Mouse (Mus musculus): ENCODE measurements around the gene Ccdc24.

Gene Ccdc24

DNA sequence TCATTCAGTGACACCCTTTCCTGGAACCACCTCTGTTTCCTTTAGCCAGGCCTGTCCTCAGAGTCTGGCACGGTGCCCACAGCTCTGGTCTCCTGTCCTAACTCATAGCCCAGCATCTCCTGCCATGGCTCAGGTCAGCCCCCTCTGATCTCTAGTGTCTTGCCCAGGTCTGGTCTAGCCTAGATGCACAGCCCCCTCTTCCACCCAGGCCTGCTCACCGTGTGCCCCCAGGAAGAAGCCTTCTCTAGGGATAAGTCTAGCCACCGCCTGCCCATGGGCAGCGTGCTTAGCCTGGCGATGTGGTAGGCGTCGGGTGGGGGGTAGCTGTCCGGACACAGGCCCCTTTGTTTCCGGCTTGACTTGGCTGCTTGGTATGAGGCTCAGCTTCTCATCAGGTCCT, 17.2 kb downstream of the Ccdc24 start:
- no peak for DNase-seq (ENCODE audit: low read depth, low spot score)

DNA sequence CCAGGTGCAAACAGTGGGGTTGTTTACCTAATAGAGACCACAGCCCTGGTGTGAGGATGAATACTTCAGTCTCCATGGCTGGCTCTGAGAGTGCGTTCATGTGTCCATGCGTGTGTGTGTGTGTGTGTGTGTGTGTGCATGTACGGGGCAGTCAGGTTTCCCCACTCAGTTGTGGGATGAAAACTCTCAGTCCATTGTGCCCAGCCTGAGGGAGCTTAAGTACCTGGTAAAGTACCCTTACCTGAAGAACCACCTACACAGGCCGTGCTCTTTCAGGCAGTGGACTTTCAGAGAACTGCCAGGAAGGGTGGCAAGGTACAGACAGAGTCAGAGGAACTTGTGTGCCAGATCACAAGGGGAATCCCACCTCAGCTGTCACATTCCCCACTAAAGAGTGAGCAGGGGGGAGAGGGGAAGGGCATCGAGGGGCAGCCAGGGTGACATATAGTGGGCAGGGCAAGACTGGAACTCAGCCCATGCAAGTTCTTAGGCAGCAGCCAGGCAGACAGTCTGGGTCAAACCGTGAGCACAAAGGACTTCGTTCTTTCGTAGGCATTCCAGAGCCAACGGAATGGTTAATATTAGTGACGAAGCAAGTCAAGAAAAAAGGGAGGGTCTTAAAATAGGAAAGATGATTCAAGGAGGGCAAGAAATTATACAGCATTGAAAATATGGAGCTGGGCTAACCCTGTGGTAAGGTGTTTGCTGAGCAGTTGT, 20.0 kb downstream of the Ccdc24 start:
- DNase-seq (ENCODE audit: low read depth, low spot score): no peak

DNA sequence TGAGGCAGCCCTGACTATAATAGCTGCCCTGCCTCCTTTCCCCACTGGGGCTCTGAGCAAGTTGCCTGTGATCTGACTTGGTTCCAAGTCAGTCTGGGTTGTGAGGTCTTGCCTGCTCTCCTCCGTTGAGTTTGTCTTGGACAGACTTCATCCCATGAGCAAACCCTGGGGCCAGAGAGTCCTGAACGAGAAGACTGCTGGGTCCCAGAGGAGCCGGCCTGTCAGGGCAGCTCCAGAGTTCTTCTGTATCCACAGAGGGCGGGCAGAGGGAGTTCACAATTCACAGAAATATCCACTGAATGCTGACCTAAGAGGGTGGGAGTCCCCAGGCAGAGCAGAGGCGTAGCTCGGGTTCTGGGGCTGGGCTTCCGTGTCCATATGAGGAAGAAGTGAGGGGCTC, 21.5 kb downstream of the Ccdc24 start:
- DNase-seq (ENCODE audit: low read depth, low spot score): no peak

DNA sequence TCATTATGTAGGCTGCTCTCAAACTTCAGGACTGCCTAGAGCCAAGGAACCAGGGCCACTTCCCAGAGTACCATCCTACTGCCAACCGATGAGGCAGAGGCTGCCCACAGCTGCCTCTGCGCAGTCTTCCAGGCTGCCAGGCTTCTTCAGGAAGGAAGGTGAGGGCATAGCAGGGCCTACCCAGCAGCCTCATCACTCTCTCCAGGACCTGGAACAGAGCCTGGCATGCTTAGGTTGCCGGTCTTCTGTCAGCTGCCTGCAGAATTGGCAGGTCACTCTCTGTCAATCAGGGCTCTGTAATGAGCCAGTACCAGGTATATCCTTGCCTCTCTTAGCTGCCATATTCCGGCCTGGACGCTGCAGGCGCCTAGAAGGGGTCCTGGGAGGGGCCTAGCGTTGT, 22.2 kb downstream of the Ccdc24 start:
- DNase-seq (ENCODE audit: low read depth, low spot score): no peak

DNA sequence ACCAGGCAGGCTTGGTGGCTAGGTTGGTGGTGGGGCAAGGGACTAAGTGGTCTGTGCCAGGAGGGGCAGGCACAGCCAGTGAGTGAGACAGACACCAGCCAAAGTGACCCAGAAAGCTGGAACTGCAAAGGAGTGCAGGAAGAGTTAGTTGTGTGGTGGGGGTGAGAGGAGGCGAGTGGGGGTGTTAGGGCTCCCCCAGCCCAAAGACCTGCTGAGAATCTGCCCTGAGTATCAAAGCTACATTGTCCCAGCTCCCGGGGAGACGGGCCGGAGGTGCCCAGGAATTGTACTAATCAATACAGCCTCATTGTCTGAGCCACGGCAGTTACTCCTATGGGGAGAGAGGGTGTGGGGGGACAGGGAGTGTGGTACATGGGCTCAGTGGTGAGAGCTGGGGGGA, 22.9 kb downstream of the Ccdc24 start:
- DNase-seq (ENCODE audit: low read depth, low spot score): no peak

DNA sequence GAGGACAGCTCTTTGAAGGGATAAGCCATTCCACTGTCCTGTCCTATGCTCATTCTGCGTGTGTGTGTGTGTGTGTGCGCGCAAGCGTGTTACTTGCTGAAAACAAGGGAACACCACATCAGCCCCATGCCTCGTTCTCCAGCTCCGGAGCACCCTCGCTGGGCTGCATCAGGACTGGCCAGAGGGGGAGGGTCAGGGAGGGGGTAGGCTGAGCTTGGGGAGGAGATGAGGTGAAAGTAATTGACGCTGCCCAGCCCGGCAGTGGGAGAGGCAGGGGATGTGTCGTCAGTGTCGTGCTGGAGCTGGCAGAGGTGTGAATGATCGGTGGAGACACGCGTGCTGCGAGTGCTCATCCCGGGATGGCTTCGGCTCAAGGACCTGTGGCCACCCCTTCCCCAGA, 23.3 kb downstream of the Ccdc24 start:
- DNase-seq (ENCODE audit: low read depth, low spot score): no peak

DNA sequence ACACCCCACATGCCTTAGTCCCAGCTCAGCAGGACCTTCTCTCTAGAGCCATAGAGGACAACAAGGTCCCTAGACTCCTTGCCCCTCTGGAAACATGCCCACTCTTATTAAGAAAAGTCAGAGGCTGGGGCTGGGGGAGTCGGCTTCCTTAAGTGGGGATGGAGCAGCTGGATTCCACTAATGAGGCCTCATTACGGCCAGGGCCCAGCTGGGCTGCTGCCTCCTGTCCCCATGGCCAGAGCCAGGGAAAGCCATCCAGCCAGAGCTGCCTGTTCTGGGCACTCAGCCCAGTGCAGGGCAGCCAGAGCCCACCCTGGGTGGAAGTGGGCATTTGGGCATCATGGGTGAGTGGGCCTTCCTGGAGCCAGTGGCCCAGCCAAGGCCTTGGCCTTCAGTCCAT, 25.3 kb downstream of the Ccdc24 start:
- no peak for DNase-seq (ENCODE audit: low read depth, low spot score)

DNA sequence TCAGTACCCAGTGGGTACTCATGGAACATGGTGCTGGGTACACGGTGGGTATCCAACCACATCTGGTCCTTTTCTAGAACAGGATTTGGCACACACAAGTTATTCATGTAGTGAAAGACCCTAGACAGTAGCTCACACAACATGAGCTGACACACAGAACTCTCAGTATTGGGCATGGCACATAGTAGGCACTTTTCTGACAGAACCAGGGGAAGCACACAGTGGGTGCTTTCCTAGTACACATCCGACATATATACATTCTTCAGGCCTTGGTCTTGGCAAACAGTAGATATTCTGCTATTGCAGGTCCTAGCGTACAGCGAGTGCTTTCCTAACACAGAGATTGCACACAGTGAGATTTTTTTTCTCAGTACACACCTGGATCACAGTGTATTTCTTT, 26.1 kb downstream of the Ccdc24 start:
- DNase-seq (ENCODE audit: low read depth, low spot score): no peak

DNA sequence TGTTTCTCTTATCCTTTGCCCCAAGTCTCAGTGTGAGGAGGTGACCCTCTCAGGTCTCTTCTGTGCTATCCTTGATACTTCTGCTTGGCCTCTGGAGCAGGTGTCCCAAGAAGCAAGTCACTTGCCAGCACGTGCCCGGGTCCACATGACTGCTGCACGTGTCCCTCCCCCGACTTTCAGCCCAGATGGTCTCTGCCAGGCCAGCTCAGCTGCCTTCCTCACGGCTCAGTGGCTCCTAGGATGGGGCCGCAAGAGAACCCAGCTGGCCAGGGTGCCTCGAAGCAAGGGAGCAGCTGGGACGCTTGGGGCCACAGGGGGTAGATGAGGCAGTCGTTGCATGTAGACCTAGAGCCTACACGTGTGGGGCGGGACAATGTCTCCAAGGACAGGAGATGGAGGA, 27.0 kb downstream of the Ccdc24 start:
- no peak for DNase-seq (ENCODE audit: low read depth, low spot score)

DNA sequence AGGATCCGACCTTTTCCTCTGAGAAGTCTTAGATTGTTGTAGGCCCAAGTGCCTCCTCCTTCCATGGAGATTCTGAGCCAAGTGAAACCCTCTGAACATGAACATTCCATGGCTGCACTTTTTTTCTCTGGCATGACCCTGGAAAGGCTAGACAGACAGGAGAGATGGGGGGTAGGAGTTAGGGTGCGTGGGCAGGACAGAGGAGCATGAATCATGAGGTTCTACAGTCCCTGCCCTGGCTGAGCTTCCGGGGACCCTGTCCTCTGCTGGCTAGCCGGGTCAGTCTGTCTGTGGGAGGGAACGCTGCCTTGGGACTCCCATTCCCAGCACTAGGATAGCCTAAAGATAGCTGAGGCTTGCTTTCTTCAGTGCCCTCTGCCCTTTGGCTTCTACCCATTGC, 27.9 kb downstream of the Ccdc24 start:
- DNase-seq (ENCODE audit: low read depth, low spot score): no peak

DNA sequence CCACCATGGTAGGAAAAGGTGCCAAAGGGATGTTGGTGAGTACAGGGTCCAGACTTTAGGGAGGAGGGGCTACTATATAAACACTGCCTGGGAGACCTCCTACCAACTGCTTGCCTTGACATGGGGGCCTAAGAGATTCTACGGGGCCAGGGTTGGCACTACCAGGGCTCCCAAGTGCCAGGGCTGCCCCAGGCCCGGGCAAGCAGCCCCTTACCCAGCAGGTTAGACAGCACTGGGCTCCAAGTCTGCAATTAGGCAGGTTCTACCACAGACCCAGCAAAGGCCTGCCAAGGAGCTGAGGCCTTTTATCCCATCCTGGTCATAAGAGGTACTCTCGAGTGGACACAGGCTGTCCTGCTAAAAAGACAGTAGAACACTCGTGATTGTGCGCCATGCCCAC, 29.3 kb downstream of the Ccdc24 start:
- no peak for DNase-seq (ENCODE audit: low read depth, low spot score)

DNA sequence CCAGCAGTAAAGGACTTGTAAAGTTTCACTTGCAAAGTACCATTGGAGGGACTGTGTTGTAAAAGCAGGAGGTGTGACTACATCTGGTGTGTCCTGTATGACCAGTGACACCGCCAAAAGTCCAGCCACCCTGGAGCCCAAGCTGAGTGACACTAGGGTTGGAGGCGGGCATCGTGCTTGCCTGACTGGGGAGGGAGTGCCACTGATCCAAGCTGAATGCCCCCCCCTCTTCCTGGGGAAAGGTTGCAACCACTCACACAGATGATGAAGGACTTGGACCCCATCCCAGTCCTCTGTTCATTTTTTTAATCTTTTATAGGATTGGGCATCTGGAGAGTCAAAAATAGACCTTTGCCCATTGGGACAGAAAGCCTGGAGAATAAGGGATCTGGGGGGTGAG, 30.8 kb downstream of the Ccdc24 start:
- DNase-seq (ENCODE audit: low read depth, low spot score): no peak

DNA sequence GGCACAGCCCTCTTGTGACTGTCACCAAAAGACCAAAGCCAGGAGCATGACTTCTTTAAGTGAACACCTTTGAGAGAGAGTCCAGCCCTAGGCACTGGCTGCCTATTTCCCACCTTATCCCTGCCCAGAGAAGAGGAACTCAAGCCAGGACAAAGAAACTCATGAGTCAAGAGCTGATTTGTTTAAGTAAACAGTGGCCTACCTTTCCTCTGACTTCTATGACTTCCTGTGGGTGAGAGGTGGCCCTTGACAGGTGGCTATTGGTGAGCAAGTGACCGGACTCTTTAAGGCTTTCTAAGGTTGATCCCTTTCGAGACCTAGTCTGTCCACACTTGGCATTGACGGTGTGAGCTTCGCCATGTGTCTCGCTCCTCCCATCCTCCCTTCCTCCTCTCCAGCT, 31.5 kb downstream of the Ccdc24 start:
- DNase-seq (ENCODE audit: low read depth, low spot score): no peak

DNA sequence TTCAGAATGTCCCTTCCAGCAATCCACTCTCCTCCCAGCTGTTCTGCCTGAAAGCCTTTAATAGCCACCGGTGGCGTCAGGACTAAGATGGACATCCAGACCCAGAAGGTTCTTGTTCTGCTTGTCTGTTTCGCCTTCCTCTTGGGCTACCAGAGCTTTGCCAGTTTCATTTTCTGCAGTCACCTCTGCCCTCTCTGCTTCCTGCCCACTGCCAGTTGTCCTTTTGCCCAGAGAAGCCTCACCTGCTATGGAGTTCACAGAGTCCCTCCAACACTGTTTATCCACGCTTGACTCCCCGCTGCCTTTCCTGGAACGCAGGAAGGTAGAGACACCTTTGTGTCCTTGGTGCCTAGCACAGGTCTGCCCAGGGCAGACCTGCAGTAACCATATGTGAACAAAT, 33.0 kb downstream of the Ccdc24 start:
- DNase-seq (ENCODE audit: low read depth, low spot score): no peak

DNA sequence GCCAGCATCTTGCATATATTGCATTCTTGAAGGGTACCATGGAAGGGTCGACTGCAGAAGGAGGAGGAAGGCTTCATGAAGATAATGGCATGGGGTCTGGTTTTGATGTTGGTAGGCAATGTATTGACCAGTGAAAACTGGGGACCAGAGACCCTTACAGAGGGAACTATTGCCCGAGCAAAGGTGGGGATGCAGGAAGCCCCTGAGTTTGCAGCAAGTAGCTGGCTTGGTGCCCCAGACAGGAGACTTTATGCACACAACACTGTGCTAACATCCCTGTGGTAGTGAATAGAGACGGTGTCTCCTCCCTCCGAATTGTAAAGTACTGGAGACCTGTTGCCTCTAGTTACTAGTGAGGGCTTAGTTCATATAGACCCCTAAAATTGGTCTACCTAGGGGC, 35.1 kb downstream of the Ccdc24 start:
- DNase-seq (ENCODE audit: low read depth, low spot score): no peak

DNA sequence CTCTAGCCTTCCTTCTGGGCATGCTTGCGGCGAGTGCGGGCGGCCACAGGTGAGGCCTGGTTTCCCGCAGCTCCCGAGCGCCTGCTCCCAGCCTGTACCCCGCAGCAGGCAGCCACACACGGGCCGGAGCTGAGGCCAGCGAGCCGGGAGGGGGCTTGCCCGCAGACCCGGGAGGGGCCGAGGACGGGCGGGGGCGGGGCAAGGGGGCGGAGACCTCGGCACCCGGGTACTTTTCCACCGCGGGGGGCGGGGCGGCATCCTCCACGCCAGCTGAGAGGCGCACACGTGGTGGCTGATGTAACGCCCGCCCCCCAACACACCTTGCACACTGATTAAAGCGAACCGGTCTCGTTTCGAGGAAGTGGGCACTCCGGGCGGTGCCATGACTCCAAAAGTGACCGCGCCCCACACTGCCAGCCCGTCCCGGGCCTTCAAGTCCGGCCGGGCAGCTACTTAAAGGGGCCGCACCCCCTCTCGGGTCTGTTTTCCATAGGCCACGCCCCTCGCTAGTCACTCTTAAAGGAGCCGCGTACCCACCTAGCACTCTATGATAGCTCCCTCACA, 36.1 kb downstream of the Ccdc24 start:
- DNase-seq (ENCODE audit: low read depth, low spot score): peak; percentile 73

DNA sequence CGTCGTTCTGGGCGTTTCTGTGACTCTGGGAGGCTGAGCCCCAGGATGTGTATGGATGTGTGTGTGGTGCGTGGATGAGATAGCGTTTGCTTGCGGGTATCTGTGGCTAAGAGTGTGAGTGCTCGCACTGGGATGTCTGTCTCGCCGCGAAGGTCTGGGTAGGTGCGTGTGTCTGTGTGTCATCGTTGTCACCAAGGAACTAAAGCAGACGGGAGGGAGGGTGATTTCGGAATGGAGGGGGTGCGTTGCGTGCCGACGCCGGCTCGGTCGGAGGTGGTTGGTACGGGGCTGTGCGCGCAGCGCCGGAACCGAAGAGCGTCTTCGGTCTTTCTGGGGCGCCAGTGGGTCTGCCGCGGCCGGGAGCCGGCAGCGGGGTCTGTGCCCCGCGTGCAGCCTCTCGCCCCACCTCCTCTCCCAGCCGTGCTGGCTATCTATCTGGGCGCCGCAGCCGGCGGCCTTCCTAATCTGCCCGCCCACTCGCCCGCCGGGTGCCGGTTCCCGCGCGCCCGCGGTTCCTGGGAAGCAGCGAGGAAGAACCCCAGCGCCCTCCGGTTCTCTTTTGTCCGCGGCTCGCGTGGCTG, 36.7 kb downstream of the Ccdc24 start:
- no peak for DNase-seq (ENCODE audit: low read depth, low spot score)

DNA sequence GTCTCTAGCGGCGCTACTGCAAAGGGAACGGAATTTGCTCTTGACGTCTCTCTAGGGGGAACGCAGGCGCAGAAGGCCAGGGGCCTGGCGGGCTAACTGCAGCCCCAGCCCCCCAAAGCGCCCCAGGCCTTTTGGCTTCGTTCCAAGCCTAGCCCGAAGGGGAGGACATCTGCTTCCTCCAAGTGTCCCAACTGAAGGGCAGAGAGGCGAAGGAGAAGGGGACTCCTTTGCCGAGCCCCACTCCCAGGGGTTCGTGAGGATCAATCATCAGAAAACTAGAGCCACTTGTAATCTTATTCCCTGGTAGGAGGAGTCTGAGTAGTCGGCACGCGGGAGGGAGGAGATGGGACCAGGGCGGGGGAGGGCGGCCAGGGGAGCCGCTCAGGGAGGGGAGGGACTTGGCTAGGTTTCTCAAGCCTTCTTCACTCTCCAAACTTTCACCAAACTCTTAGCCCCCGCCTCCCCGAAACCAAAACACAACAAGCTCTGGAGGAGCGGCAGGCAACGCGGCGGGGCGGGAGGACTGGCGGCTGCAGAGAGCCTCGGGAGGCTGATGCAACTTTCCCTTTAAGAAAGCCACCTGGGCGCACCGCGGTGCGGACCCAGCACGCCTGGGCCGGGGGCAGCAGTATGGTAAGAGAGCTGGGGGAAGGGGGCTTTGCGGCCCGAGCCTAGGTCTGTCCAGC, 37.4 kb downstream of the Ccdc24 start:
- no peak for DNase-seq (ENCODE audit: low read depth, low spot score)

DNA sequence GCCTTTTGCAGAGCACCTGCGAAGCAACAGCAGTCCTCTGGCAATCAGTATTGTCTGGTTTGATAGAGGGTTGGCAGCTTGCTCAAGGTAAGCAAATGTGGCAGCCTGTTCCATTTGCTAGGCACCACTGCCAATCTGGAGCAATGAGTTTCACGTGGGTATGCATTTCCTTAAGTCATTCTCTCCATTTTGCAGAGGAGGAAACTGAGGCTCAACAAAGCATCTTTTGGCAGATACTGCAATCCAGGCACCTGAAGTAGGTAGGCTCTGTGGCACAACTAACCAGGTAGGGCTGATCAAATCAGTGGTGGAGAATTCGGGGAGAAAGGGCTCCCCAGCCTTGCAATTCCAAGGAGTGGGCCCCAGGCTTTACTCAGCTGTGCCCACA, 37.9 kb downstream of the Ccdc24 start, which contains the start of gene Slc6a9:
Gene Slc6a9, plus strand, starts transcription at position 50 of the 388 bp plus-strand sequence.
- no peak for DNase-seq (ENCODE audit: low read depth, low spot score)

DNA sequence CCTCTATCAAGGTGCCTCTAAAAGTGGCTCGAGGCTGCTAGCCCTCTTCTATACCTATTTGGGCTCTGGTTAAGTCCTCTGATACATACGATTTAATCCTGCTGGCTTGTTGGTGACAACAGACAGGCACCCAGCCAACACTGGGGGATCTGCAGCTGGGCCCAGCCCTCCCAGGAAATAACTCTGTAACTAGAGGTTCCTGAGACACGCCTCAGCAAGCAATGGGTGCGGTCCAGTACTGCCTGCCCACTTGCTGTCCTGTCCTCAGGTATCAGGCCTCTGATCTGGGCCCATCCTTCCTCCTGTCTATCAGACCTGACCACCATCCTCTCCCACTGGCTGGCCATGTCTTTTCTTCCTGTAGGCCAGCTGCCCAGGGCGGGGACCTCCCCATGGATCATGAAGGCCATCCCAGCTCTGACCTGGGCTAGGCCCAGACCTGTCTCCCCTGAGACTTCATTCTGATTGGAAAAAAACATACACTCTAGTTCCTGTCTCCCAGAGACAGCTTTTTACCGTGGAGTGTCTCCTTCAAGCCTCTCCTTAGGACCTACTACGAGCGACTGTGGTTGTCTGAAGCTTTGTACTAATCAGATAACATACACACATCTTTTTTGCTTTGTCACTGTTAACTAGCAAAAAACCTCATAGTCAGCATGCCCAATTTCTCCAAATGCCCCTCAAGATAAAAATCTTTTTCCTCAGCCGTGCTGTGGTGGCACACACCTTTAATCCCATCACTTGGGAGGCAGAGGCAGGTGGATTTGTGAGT, 40.3 kb downstream of the Ccdc24 start:
- DNase-seq (ENCODE audit: low read depth, low spot score): no peak

DNA sequence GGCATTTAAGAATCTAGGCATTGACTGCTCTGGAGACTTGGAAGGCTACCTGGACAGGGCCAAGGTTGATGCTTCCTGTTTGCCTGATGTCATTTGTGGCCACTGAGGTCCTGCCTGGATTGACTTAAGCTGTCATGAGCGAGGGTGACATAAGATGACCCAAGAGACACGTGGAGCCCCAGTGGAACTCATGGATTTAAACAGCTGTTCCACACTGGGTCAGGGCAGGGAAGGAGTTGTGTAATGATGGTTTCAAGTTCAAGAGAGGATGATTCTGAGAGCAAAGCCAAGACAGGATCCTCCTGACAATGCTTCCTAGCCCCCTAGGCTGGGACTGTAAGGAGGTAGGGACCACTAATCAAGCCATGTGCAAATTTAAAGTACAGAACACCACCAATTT, 40.9 kb downstream of the Ccdc24 start:
- DNase-seq (ENCODE audit: low read depth, low spot score): no peak

DNA sequence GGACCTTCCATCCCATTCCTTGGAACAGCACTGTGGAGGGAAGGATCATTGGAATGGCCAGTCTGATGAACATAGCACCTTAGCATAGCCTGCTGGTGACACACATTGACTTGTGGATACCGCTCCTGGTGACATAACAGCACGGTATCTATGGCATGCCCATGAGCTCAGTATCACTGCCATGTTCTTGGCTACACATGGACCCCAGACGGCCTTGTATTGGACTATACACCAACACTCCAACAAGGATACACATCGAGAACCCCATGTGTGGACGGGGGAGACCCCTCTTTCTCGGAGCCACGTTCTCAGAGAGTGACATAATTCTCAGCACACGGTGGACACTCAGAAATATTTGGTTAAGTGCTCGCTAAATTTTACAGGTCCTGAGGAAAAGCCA, 41.6 kb downstream of the Ccdc24 start:
- no peak for DNase-seq (ENCODE audit: low read depth, low spot score)
